Mouse (Mus musculus) lung, embryonic 14.5 days (tissue): Measurements from ENCODE around the gene Zg16. TPM values are rescaled to one million over a fixed set of nuclear protein-coding genes. Genes with fewer than 3 reads are reported as not detected.

Experiments
- ATAC-seq: fragments of 200-750 bp; cut with Nextera tagmentation; 2 replicates; pipeline ENCODE4 v1.8.0; 2017; ENCODE audit warnings: mild to moderate bottlenecking, moderate TSS enrichment, moderate library complexity; ENCODE audit not compliant: insufficient read depth
- DNase-seq: peaks from one replicate; pipeline ENCODE4 v3.0.0-alpha.2; 2015
- H3K27ac ChIP-seq: fragments of 300-500 bp; sonication (generic); 2 replicates; pipeline ENCODE4 v1.5.1; 2014; ENCODE audit warnings: low read depth, mild to moderate bottlenecking, moderate library complexity
- H3K27me3 ChIP-seq: fragments of 300-500 bp; sonication (generic); 2 replicates; pipeline ENCODE4 v1.6.1; 2014; ENCODE audit warnings: low read length, control low read depth; ENCODE audit not compliant: insufficient read depth
- H3K36me3 ChIP-seq: fragments of 300-500 bp; sonication (generic); 2 replicates; pipeline ENCODE4 v1.6.1; 2014; ENCODE audit warnings: control low read depth; ENCODE audit not compliant: insufficient read depth
- H3K4me1 ChIP-seq: fragments of 300-500 bp; sonication (generic); 2 replicates; pipeline ENCODE4 v1.6.1; 2014; ENCODE audit warnings: antibody characterized with exemption, control low read depth; ENCODE audit not compliant: insufficient read depth
- H3K4me2 ChIP-seq: fragments of 300-500 bp; sonication (generic); 2 replicates; pipeline ENCODE4 v1.6.1; 2014; ENCODE audit warnings: mild to moderate bottlenecking
- H3K4me3 ChIP-seq: fragments of 300-500 bp; sonication (generic); 2 replicates; pipeline ENCODE4 v1.5.1; 2014; ENCODE audit warnings: low read depth, low read length
- H3K9ac ChIP-seq: fragments of 300-500 bp; sonication (generic); 2 replicates; pipeline ENCODE4 v1.6.1; 2014
- H3K9me3 ChIP-seq: fragments of 300-500 bp; sonication (generic); 2 replicates; pipeline ENCODE4 v1.6.1; 2016; ENCODE audit warnings: low read depth, low read length, control low read depth
- CTCF ChIP-seq: IDR thresholded peaks from 2 replicates; pipeline ENCODE4 v1.5.1; 2016; ENCODE audit warnings: antibody characterized with exemption, low read depth
- WGBS: fragments of 180-500 bp; shearing (Covaris S2); extraction: QIAGEN DNeasy Blood & Tissue Kit; methylation state at CpG from one replicate; pipeline ENCODE4 v1.1.7; 2014; 5-methylcytosine and 5-hydroxymethylcytosine counted together
- polyA plus RNA-seq: library from polyadenylated mRNA; unstranded; fragments of >200 nt; fragmentation: Nextera tagmentation; extraction: Ambion mirVana; gene quantifications from 2 replicates; pipeline ENCODE4 v1.2.1, GENCODE M21; 2014

Zg16 gene
- polyA plus RNA-seq, 1 experiment from 2014 or later, result not detected

DNA sequence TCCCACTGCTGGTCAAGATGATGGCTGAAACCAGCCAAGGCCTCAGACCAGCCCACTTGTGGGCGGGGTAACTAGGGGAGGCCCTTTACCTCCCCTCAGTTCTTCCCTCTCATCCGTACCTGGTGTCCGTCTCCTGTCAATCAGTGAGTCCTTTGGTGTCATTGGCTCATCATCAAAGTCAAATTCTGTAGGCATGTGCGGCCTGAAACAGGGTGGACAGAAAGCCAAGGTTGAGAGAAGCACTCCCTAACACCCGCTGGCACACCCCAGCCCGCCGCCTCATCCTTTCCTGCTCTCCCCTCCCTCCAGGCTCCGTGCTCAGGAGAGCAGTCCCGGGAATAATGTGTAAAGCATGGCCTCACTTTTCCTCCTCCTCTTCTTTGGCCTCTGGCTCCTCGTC, 71.0 kb downstream of the Zg16 start:
- peak overlapping the region; percentile 87 for H3K4me2 ChIP-seq
- peak overlapping the region; percentile 97 for H3K27ac ChIP-seq
- H3K4me3 ChIP-seq, result peak overlapping the region; percentile 73
- DNase-seq, result peak; percentile 72
- peaks cover 47% of the 10 kb centered on the region for H3K36me3 ChIP-seq
- ATAC-seq, result peak; percentile 14; the same call in 1 of the 2 replicates
- 0% methylated on average over 10 of the region's 10 CpGs for WGBS
- peaks cover 5% of the 10 kb centered on the region for H3K4me1 ChIP-seq
- no peaks in the 10 kb centered on the region for H3K27me3 ChIP-seq
- peak overlapping the region; percentile 88 for H3K9ac ChIP-seq
- no peaks in the 10 kb centered on the region for H3K9me3 ChIP-seq
- TF ChIP-seq CTCF, result no peak

DNA sequence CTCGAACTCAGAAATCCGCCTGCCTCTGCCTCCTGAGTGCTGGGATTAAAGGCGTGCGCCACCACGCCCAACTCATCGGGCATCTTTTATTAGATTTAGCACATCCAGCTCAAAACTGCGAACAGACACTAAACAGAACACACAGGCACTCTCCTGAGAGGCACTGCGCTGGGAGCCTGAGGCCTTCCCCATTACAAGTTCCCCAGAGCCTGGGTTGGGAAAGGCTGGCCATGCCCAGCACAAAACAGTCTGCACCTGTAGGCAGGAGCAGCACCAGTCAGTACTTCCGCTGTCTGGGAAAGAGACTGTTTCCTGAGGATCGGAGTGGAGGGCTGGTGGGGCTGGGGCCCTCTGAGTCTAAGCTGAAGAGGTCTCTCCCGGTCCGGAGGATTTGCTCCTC, 72.1 kb downstream of the Zg16 start:
- Histone ChIP-seq H3K4me3 (peak overlapping the region; percentile 73; the same call in 1 of the 2 replicates), H3K27me3 (no peaks in the 10 kb centered on the region), H3K36me3 (peaks cover 47% of the 10 kb centered on the region), H3K4me2 (peak overlapping the region; percentile 87), H3K4me1 (peaks cover 5% of the 10 kb centered on the region), H3K9ac (no peak overlapping the region), H3K27ac (no peak overlapping the region), H3K9me3 (no peaks in the 10 kb centered on the region)
- TF ChIP-seq CTCF, result no peak
- WGBS, result 92% methylated on average over 12 of the region's 12 CpGs
- ATAC-seq (no peak), DNase-seq (no peak)

DNA sequence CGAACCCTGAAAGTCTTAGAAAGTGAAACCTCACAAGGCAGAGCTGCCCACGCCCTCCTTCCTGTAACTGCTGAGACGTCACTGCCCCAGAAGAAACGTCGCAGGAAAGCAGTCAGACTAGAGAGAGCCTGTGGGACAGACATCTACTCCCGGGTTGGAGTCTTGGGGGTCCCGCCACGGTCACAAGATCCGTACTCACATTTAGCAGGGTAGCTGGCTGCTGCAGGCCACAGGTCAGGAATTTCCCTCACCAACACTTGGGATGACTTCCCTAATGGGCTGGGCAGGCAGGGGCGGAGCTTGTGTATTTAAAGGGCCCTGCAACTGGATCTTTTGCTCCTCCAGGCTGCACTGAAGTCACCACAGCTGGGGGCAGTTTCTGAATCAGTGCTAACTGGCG, 72.8 kb downstream of the Zg16 start, which contains the start of gene Mvp:
Gene Mvp, minus strand, starts transcription at position 302 of the 400 bp plus-strand sequence.
- no peak for TF ChIP-seq CTCF
- H3K36me3 ChIP-seq, result peaks cover 45% of the 10 kb centered on the region
- H3K27ac ChIP-seq, result peak within 1 kb of the TSS; percentile 69
- peak within 1 kb of the TSS; percentile 73 for H3K4me3 ChIP-seq
- 20% methylated on average over 11 of the region's 11 CpGs for WGBS
- peak within 1 kb of the TSS; percentile 52 for H3K9ac ChIP-seq
- peak; percentile 85 for DNase-seq
- 0 out of 2 replicates have a peak, but pooled peaks have one; percentile 3 for ATAC-seq
- H3K9me3 ChIP-seq, result no peaks in the 10 kb centered on the region
- H3K4me2 ChIP-seq, result peak within 1 kb of the TSS; percentile 87
- H3K4me1 ChIP-seq, result peaks cover 5% of the 10 kb centered on the region; the same call in 1 of the 2 replicates
- no peaks in the 10 kb centered on the region for H3K27me3 ChIP-seq

DNA sequence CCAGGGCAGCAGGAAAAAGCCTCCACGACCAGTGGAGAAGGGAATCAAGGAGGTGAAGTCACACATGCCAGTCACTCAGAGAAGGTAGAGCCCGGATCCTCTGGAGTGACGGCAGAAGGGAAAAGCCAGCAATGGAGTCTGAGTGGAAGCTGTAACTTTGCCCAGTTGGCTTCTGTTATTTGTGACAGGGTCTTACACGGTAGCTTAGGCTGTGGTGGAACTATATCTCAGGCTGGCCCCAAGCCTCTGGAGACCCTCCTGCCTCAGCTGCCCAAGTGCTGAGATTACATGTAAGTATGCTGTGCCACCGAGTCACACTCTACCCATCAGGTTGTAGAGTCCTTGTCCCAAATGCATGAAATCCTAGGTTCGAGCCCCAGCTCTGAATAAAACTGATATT, 73.7 kb downstream of the Zg16 start:
- no peak overlapping the region for H3K27ac ChIP-seq
- no peaks in the 10 kb centered on the region for H3K27me3 ChIP-seq
- DNase-seq (no peak), ATAC-seq (no peak)
- WGBS, result 93% methylated on average over 6 of the region's 6 CpGs
- H3K4me1 ChIP-seq, result peaks cover 5% of the 10 kb centered on the region; the same call in 1 of the 2 replicates
- no peak for TF ChIP-seq CTCF
- peak overlapping the region; percentile 45; the same call in 1 of the 2 replicates for H3K4me3 ChIP-seq
- H3K9me3 ChIP-seq, result no peaks in the 10 kb centered on the region
- H3K4me2 ChIP-seq, result peak overlapping the region; percentile 87; the same call in 1 of the 2 replicates
- no peak overlapping the region for H3K9ac ChIP-seq
- peaks cover 38% of the 10 kb centered on the region for H3K36me3 ChIP-seq

DNA sequence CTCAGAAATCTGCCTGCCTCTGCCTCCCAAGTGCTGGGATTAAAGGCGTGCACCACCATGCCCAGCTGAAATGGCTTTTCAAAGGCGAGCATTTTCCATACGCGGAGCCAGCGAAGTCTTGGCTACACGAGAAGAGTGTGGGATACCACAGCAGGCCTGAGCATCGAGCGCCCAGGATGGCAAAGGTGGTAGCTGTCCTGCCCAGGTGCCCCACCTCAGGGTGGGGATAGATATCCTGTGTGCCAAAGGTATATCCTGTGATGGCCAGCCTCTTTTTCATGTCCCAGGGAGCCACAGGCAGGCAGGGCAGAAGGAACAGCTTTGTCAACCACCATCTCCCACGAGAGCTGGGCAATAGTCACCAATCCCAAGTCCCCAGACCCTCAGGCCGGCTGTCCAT, 74.3 kb downstream of the Zg16 start:
- ATAC-seq (no peak), DNase-seq (no peak)
- Histone ChIP-seq H3K9me3 (no peaks in the 10 kb centered on the region), H3K4me3 (no peak overlapping the region), H3K27me3 (no peaks in the 10 kb centered on the region), H3K9ac (no peak overlapping the region), H3K36me3 (peaks cover 38% of the 10 kb centered on the region), H3K4me1 (peaks cover 5% of the 10 kb centered on the region; the same call in 1 of the 2 replicates), H3K4me2 (no peak overlapping the region), H3K27ac (no peak overlapping the region)
- 93% methylated on average over 10 of the region's 10 CpGs for WGBS
- TF ChIP-seq CTCF, result no peak

DNA sequence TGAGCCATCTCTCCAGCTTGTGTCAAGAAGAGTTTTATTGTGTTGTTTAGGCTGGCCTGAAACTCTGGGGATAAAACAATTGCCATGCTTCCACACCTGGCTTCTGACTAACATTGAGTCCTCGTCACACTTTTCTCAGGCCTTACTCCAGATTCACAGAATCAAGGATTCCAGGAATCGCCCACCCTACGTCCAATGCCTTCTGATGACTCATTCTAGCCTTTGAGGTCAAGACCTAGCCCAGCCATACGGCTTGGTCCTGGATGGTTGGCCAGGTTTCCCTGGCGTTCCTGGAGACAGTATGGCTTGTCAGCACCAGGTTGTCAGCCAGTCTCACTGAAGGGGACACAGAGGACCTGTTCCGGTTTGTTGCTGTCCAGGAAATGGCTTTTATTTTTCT, 74.8 kb downstream of the Zg16 start:
- no peak for ATAC-seq
- TF ChIP-seq CTCF, result no peak

DNA sequence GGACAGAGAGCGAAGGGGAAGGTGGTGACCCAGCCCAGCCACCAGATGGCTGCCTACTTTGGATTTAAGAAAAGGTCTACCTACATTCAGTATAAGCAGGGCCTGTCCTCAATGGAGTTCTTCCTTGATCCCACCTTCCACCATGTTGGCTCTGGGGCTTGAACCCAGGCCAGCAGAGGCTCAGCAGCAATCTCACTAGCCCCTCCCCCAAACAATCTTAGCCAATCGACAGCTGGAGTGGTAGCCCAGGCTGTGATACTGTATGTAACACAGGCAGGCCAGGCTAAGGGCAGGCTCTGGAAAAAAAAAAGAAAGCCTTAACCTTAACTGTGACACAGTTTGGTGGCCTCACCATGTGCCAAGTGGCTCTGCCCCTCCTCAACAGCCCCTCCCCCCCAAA, 75.4 kb downstream of the Zg16 start:
- DNase-seq (no peak), ATAC-seq (no peak)
- H3K4me3 ChIP-seq, result no peak overlapping the region
- H3K36me3 ChIP-seq, result peaks cover 38% of the 10 kb centered on the region
- no peak overlapping the region for H3K9ac ChIP-seq
- no peak overlapping the region for H3K4me2 ChIP-seq
- 0 out of 2 replicates have a peak, but pooled peaks have one; percentile 7 for TF ChIP-seq CTCF
- H3K27ac ChIP-seq, result no peak overlapping the region
- H3K9me3 ChIP-seq, result no peaks in the 10 kb centered on the region
- WGBS, result 79% methylated on average over 2 of the region's 2 CpGs
- no peaks in the 10 kb centered on the region for H3K27me3 ChIP-seq
- H3K4me1 ChIP-seq, result peaks cover 5% of the 10 kb centered on the region; the same call in 1 of the 2 replicates

More for the DNA sequence above, 74.8 kb downstream of the Zg16 start:
- peaks cover 5% of the 10 kb centered on the region; the same call in 1 of the 2 replicates for H3K4me1 ChIP-seq
- peaks cover 38% of the 10 kb centered on the region for H3K36me3 ChIP-seq
- H3K27me3 ChIP-seq, result no peaks in the 10 kb centered on the region
- no peak overlapping the region for H3K9ac ChIP-seq
- no peak overlapping the region for H3K4me2 ChIP-seq
- no peak for DNase-seq
- H3K27ac ChIP-seq, result no peak overlapping the region
- 76% methylated on average over 6 of the region's 6 CpGs for WGBS
- no peak overlapping the region for H3K4me3 ChIP-seq
- H3K9me3 ChIP-seq, result no peaks in the 10 kb centered on the region
